Mouse (Mus musculus): ENCODE results near the gene Sstr1. TPM values are rescaled to one million over a fixed set of nuclear protein-coding genes. Genes with fewer than 3 reads are reported as not detected.

The Sstr1 gene
- 0.25 and 0.58 TPM in 2 replicates for polyA plus RNA-seq (2014; fragmentation: Nextera tagmentation; extraction: Ambion mirVana)

GRCm38 (mm10) chr12:58211163-58212071 lies at the start of gene Sstr1:
Gene Sstr1 (plus strand): TSS chr12:58211772.
- no peak for ATAC-seq (ENCODE audit: insufficient read depth, low FRiP score, low TSS enrichment)
- Histone ChIP-seq H3K9me3 (ENCODE audit: control insufficient read depth, low read length) (no peaks in the 10 kb centered on the region), H3K4me3 (ENCODE audit: low read depth, low read length) (peak within 1 kb of the TSS; percentile 43), H3K27me3 (ENCODE audit: control insufficient read depth, insufficient read depth, low read length) (peaks cover 31% of the 10 kb centered on the region), H3K36me3 (ENCODE audit: control insufficient read depth, insufficient read depth, low read length) (no peaks in the 10 kb centered on the region), H3K9ac (ENCODE audit: low read length) (peak within 1 kb of the TSS; percentile 10; the same call in 1 of the 2 replicates), H3K4me1 (ENCODE audit: control insufficient read depth, insufficient read depth, low read length) (peaks cover 9% of the 10 kb centered on the region; the same call in 1 of the 2 replicates), H3K4me2 (ENCODE audit: low read depth) (peak within 1 kb of the TSS; percentile 87), H3K27ac (ENCODE audit: low read depth, low read length) (no peak within 1 kb of the TSS)
- peak; percentile 12 for DNase-seq (ENCODE audit: low spot score)
- 12% methylated on average over 21 of the region's 21 CpGs for WGBS

GRCm38 (mm10) chr12:58198810-58199209 lies 12.8 kb upstream of the Sstr1 start:
- 94% methylated on average over 1 of the region's 1 CpGs for WGBS
- H3K4me2 ChIP-seq (ENCODE audit: low read depth): no peak overlapping the region
- DNase-seq (ENCODE audit: low spot score): no peak
- no peaks in the 10 kb centered on the region for H3K27me3 ChIP-seq (ENCODE audit: control insufficient read depth, insufficient read depth, low read length)
- no peak overlapping the region for H3K4me3 ChIP-seq (ENCODE audit: low read depth, low read length)
- no peaks in the 10 kb centered on the region for H3K36me3 ChIP-seq (ENCODE audit: control insufficient read depth, insufficient read depth, low read length)
- H3K9ac ChIP-seq (ENCODE audit: low read length): no peak overlapping the region
- ATAC-seq (ENCODE audit: insufficient read depth, low FRiP score, low TSS enrichment): no peak
- H3K4me1 ChIP-seq (ENCODE audit: control insufficient read depth, insufficient read depth, low read length): no peaks in the 10 kb centered on the region
- H3K9me3 ChIP-seq (ENCODE audit: control insufficient read depth, low read length): no peaks in the 10 kb centered on the region
- H3K27ac ChIP-seq (ENCODE audit: low read depth, low read length): no peak overlapping the region

GRCm38 (mm10) chr12:58201190-58201589 lies 10.4 kb upstream of the Sstr1 start:
- no peaks in the 10 kb centered on the region for H3K4me1 ChIP-seq (ENCODE audit: control insufficient read depth, insufficient read depth, low read length)
- no peak overlapping the region for H3K4me2 ChIP-seq (ENCODE audit: low read depth)
- H3K36me3 ChIP-seq (ENCODE audit: control insufficient read depth, insufficient read depth, low read length): no peaks in the 10 kb centered on the region
- DNase-seq (ENCODE audit: low spot score) (no peak), ATAC-seq (ENCODE audit: insufficient read depth, low FRiP score, low TSS enrichment) (no peak)
- no peaks in the 10 kb centered on the region for H3K9me3 ChIP-seq (ENCODE audit: control insufficient read depth, low read length)
- no peak overlapping the region for H3K4me3 ChIP-seq (ENCODE audit: low read depth, low read length)
- H3K27ac ChIP-seq (ENCODE audit: low read depth, low read length): no peak overlapping the region
- H3K27me3 ChIP-seq (ENCODE audit: control insufficient read depth, insufficient read depth, low read length): no peaks in the 10 kb centered on the region
- no peak overlapping the region for H3K9ac ChIP-seq (ENCODE audit: low read length)

DNA sequence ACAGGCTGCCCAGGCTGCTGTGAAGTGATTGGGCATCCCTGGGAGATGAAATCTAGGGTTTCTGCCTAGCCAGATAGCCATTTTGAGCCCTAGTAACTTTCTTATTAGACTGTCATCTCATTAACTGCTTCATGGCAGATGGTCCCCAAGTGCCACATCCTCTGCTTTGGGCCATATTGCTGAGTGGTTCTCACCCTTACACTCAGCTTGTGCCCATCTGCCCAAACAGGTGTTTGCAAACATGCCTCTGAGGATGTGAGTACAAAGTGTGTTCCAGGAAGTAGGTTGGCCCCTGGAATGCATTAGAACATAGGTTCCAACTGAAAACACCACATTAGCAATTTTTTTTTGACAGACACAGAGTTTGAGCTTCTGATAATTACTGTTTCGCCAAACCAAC lies 3.6 kb upstream of the Sstr1 start:
- 86% methylated on average over 1 of the region's 1 CpGs for WGBS
- no peak for ATAC-seq (ENCODE audit: insufficient read depth, low FRiP score, low TSS enrichment)
- DNase-seq (ENCODE audit: low spot score): no peak
- Histone ChIP-seq H3K4me2 (ENCODE audit: low read depth) (no peak overlapping the region), H3K4me3 (ENCODE audit: low read depth, low read length) (no peak overlapping the region), H3K27ac (ENCODE audit: low read depth, low read length) (no peak overlapping the region), H3K9me3 (ENCODE audit: control insufficient read depth, low read length) (no peaks in the 10 kb centered on the region), H3K9ac (ENCODE audit: low read length) (no peak overlapping the region), H3K36me3 (ENCODE audit: control insufficient read depth, insufficient read depth, low read length) (no peaks in the 10 kb centered on the region), H3K4me1 (ENCODE audit: control insufficient read depth, insufficient read depth, low read length) (peaks cover 7% of the 10 kb centered on the region; the same call in 1 of the 2 replicates), H3K27me3 (ENCODE audit: control insufficient read depth, insufficient read depth, low read length) (peaks cover 25% of the 10 kb centered on the region)

DNA sequence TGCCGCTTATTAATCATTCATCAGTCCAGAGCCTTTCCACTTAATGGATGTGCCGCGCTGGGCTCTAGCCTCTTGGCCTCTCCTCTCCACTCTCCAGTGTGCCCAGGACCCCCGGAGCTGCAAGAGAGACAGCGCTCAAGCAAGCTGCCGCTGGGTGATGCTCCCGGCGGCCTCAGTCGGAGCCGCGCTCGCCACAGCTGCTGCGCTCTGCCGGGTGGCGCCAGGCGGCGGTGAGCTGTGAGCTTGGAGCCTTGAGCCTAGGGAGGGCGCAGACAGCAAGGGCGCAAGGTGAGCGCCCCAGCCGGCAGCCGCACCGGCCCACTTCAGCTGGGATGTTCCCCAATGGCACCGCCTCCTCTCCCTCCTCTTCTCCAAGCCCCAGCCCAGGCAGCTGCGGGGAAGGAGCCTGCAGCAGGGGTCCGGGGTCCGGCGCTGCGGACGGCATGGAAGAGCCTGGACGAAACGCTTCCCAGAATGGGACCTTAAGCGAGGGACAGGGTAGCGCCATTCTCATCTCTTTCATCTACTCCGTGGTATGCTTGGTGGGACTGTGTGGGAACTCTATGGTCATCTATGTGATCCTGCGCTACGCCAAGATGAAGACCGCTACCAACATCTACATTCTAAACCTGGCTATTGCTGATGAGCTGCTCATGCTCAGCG lies 820 bp downstream of the Sstr1 start:
- WGBS: 1% methylated on average over 38 of the region's 39 CpGs
- peak overlapping the region; percentile 43 for H3K4me3 ChIP-seq (ENCODE audit: low read depth, low read length)
- peaks cover 12% of the 10 kb centered on the region; the same call in 1 of the 2 replicates for H3K4me1 ChIP-seq (ENCODE audit: control insufficient read depth, insufficient read depth, low read length)
- no peaks in the 10 kb centered on the region for H3K9me3 ChIP-seq (ENCODE audit: control insufficient read depth, low read length)
- H3K4me2 ChIP-seq (ENCODE audit: low read depth): peak overlapping the region; percentile 87
- H3K9ac ChIP-seq (ENCODE audit: low read length): peak overlapping the region; percentile 10; the same call in 1 of the 2 replicates
- H3K36me3 ChIP-seq (ENCODE audit: control insufficient read depth, insufficient read depth, low read length): no peaks in the 10 kb centered on the region
- H3K27me3 ChIP-seq (ENCODE audit: control insufficient read depth, insufficient read depth, low read length): peaks cover 31% of the 10 kb centered on the region
- ATAC-seq (ENCODE audit: insufficient read depth, low FRiP score, low TSS enrichment) (peak; percentile 48), DNase-seq (ENCODE audit: low spot score) (peak; percentile 59)
- no peak overlapping the region for H3K27ac ChIP-seq (ENCODE audit: low read depth, low read length)

DNA sequence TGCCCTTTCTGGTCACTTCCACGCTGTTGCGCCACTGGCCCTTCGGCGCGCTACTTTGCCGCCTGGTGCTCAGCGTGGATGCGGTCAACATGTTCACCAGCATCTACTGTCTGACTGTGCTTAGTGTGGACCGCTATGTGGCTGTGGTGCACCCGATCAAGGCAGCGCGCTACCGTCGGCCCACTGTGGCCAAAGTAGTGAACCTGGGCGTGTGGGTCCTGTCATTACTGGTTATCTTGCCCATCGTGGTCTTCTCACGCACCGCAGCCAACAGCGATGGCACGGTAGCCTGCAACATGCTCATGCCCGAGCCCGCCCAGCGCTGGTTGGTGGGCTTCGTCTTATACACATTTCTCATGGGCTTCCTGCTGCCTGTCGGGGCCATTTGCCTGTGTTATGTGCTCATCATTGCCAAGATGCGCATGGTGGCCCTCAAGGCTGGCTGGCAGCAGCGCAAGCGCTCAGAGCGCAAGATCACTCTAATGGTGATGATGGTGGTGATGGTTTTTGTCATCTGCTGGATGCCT lies 1.4 kb downstream of the Sstr1 start:
- DNase-seq (ENCODE audit: low spot score) (peak; percentile 35), ATAC-seq (ENCODE audit: insufficient read depth, low FRiP score, low TSS enrichment) (peak; percentile 20; the same call in 1 of the 2 replicates)
- H3K27me3 ChIP-seq (ENCODE audit: control insufficient read depth, insufficient read depth, low read length): peaks cover 31% of the 10 kb centered on the region
- no peaks in the 10 kb centered on the region for H3K36me3 ChIP-seq (ENCODE audit: control insufficient read depth, insufficient read depth, low read length)
- H3K4me1 ChIP-seq (ENCODE audit: control insufficient read depth, insufficient read depth, low read length): peaks cover 12% of the 10 kb centered on the region; the same call in 1 of the 2 replicates
- no peak overlapping the region for H3K9ac ChIP-seq (ENCODE audit: low read length)
- no peak overlapping the region for H3K27ac ChIP-seq (ENCODE audit: low read depth, low read length)
- peak overlapping the region; percentile 43 for H3K4me3 ChIP-seq (ENCODE audit: low read depth, low read length)
- H3K4me2 ChIP-seq (ENCODE audit: low read depth): peak overlapping the region; percentile 87
- H3K9me3 ChIP-seq (ENCODE audit: control insufficient read depth, low read length): no peaks in the 10 kb centered on the region
- WGBS: 2% methylated on average over 29 of the region's 29 CpGs

DNA sequence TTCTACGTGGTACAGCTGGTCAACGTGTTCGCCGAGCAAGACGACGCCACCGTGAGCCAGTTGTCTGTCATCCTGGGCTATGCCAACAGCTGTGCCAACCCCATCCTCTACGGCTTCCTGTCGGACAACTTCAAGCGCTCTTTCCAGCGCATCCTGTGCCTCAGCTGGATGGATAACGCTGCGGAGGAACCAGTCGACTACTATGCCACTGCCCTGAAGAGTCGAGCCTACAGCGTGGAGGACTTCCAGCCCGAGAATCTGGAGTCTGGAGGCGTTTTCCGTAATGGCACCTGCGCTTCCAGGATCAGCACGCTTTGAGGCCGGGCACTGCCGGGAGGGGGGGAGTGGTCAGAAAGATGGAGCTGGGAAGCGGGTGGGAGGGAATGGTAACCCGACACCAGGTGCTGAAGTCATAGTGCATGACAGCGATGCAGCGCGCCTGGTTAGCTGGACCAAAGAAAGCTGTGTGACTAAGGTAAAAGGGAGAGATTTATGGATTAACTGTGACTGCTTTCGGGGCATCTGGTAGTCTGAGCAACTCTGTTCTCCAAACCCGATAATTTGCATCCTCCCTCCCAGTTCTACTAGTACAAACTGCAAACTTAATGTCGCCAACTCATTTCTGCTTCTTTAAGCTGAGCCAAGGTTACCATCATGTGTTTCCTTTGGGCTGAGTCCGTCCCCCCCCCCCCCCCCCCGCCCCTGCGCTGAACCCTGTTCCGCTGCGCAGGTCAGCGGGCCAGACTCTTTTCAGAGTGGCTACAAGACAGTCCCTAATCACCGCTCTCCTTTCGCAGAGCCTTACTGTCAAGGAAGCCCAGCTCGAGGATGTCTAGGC lies 2.1 kb downstream of the Sstr1 start:
- DNase-seq (ENCODE audit: low spot score): peak; percentile 44
- H3K36me3 ChIP-seq (ENCODE audit: control insufficient read depth, insufficient read depth, low read length): no peaks in the 10 kb centered on the region
- under 1% methylated on average over 39 of the region's 40 CpGs for WGBS
- H3K27ac ChIP-seq (ENCODE audit: low read depth, low read length): no peak overlapping the region
- peak; percentile 58 for ATAC-seq (ENCODE audit: insufficient read depth, low FRiP score, low TSS enrichment)
- H3K27me3 ChIP-seq (ENCODE audit: control insufficient read depth, insufficient read depth, low read length): peaks cover 31% of the 10 kb centered on the region
- peak overlapping the region; percentile 43 for H3K4me3 ChIP-seq (ENCODE audit: low read depth, low read length)
- H3K9me3 ChIP-seq (ENCODE audit: control insufficient read depth, low read length): no peaks in the 10 kb centered on the region
- H3K4me1 ChIP-seq (ENCODE audit: control insufficient read depth, insufficient read depth, low read length): peaks cover 12% of the 10 kb centered on the region; the same call in 1 of the 2 replicates
- H3K9ac ChIP-seq (ENCODE audit: low read length): no peak overlapping the region
- peak overlapping the region; percentile 87 for H3K4me2 ChIP-seq (ENCODE audit: low read depth)
